Mouse (Mus musculus) kidney, postnatal 0 days (tissue): ENCODE data around the gene Gm49321. TPM values are rescaled to one million over a fixed set of nuclear protein-coding genes. Genes with fewer than 3 reads are reported as not detected.

ENCODE experiments used
- ATAC-seq: fragments of 200-750 bp; cut with Nextera tagmentation; replicated peaks from 2 replicates; pipeline ENCODE4 v1.8.0; 2017; ENCODE audit warnings: low read depth, moderate number of reproducible peaks, moderate TSS enrichment, moderate library complexity; ENCODE audit not compliant: low FRiP score
- DNase-seq: peaks from one replicate; pipeline ENCODE4 v3.0.0-alpha.2; 2016; ENCODE audit warnings: low spot score
- H3K27ac ChIP-seq: fragments of 300-500 bp; sonication (generic); 2 replicates; pipeline ENCODE4 v1.5.1; 2014; ENCODE audit warnings: mild to moderate bottlenecking
- H3K27me3 ChIP-seq: fragments of 300-500 bp; sonication (generic); 2 replicates; pipeline ENCODE4 v1.6.1; 2014; ENCODE audit warnings: low read length, mixed read lengths; ENCODE audit not compliant: insufficient read depth
- H3K36me3 ChIP-seq: fragments of 300-500 bp; sonication (generic); 2 replicates; pipeline ENCODE4 v1.6.1; 2014; ENCODE audit warnings: low read length, mixed read lengths; ENCODE audit not compliant: insufficient read depth
- H3K4me1 ChIP-seq: fragments of 300-500 bp; sonication (generic); replicated peaks from 2 replicates; pipeline ENCODE4 v1.6.1; 2014; ENCODE audit warnings: antibody characterized with exemption, low read length, mixed read lengths; ENCODE audit not compliant: insufficient read depth
- H3K4me2 ChIP-seq: fragments of 300-500 bp; sonication (generic); 2 replicates; pipeline ENCODE4 v1.6.1; 2014; ENCODE audit warnings: mild to moderate bottlenecking, low read length, moderate library complexity, mixed read lengths
- H3K4me3 ChIP-seq: fragments of 300-500 bp; sonication (generic); replicated peaks from 2 replicates; pipeline ENCODE4 v1.5.1; 2014; ENCODE audit warnings: low read depth, low read length
- H3K9ac ChIP-seq: fragments of 300-500 bp; sonication (generic); 2 replicates; pipeline ENCODE4 v1.6.1; 2014; ENCODE audit warnings: low read depth, low read length
- H3K9me3 ChIP-seq: fragments of 300-500 bp; sonication (generic); replicated peaks from 2 replicates; pipeline ENCODE4 v1.6.1; 2016; ENCODE audit warnings: low read length, inconsistent platforms, mixed read lengths
- CTCF ChIP-seq: IDR thresholded peaks from 2 replicates; pipeline ENCODE4 v1.5.1; 2016; ENCODE audit warnings: antibody characterized with exemption, low read depth, mild to moderate bottlenecking, moderate library complexity
- WGBS: fragments of 180-500 bp; shearing (Covaris S2); extraction: QIAGEN DNeasy Blood & Tissue Kit; methylation state at CpG from one replicate; pipeline ENCODE4 v1.1.7; 2014; 5-methylcytosine and 5-hydroxymethylcytosine counted together
- polyA plus RNA-seq: library from polyadenylated mRNA; unstranded; fragments of >200 nt; fragmentation: Nextera tagmentation; extraction: Ambion mirVana; gene quantifications from 2 replicates; pipeline ENCODE4 v1.2.1, GENCODE M21; 2015

The Gm49321 gene
- polyA plus RNA-seq, 1 experiment from 2014 or later, result 8.1 TPM

DNA sequence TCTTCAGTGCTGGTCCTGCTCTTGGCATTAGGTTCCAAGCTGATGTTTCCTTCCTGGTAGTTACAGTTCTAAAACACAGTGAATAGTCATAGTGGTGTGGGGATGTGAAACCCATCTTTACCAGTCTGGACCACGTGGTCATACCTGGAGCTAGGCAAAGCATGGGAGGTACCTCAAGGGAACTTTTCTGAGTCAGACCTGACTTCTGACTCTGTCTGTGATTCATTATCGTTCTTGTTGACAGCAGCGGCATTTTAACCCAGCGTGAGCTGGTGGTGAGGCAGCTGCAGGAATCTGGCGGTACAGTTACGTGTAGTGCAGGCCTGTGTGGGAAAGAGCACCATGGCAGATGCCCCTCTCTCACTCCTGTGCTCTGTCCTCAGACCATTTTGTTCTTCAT, 37.1 kb downstream of the Gm49321 start:
- Histone ChIP-seq H3K9me3 (no peaks in the 10 kb centered on the region), H3K4me2 (no peak overlapping the region), H3K27ac (no peak overlapping the region), H3K9ac (no peak overlapping the region), H3K36me3 (peaks cover 49% of the 10 kb centered on the region), H3K4me3 (no peak overlapping the region), H3K4me1 (no peaks in the 10 kb centered on the region), H3K27me3 (no peaks in the 10 kb centered on the region)
- 95% methylated on average over 6 of the region's 6 CpGs for WGBS
- TF ChIP-seq CTCF, result no peak
- no peak for DNase-seq
- no peak for ATAC-seq

DNA sequence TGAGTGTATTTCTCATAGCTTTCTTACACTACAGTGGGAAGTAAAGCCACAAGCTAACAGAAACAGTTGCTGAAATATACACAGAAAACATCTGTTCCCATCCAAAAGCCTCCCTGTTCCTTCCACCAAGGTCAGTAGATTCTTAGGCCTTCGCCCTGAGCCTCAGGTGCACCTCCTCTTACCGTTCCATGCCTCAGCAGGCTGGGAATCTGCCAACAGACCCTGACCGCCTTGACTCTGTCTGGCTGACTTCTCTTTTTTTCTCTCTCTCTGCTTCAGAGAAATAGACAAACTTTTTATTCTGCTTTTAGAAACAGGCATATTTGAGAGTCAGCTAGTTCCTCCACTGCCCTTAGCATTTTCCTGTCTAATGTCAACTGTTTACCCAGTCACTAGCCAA, 40.7 kb downstream of the Gm49321 start:
- Histone ChIP-seq H3K36me3 (peaks cover 31% of the 10 kb centered on the region; the same call in 1 of the 2 replicates), H3K4me3 (no peak overlapping the region)
- no peak for DNase-seq

GRCm38 (mm10) chr12:73979667-73980066, 42.2 kb downstream of the Gm49321 start:
- TF ChIP-seq CTCF, result no peak
- ATAC-seq, result no peak
- H3K4me1 ChIP-seq, result no peaks in the 10 kb centered on the region
- no peaks in the 10 kb centered on the region for H3K9me3 ChIP-seq
- H3K27me3 ChIP-seq, result no peaks in the 10 kb centered on the region
- 90% methylated on average over 5 of the region's 5 CpGs for WGBS
- peaks cover 30% of the 10 kb centered on the region for H3K36me3 ChIP-seq
- no peak overlapping the region for H3K27ac ChIP-seq
- no peak overlapping the region for H3K4me3 ChIP-seq
- DNase-seq, result no peak
- no peak overlapping the region for H3K9ac ChIP-seq
- no peak overlapping the region for H3K4me2 ChIP-seq

More for the DNA sequence above, 40.7 kb downstream of the Gm49321 start:
- no peaks in the 10 kb centered on the region for H3K9me3 ChIP-seq
- no peaks in the 10 kb centered on the region for H3K4me1 ChIP-seq
- 68% methylated on average over 3 of the region's 3 CpGs for WGBS
- no peaks in the 10 kb centered on the region for H3K27me3 ChIP-seq
- no peak overlapping the region for H3K4me2 ChIP-seq
- TF ChIP-seq CTCF, result no peak
- no peak overlapping the region for H3K9ac ChIP-seq
- H3K27ac ChIP-seq, result no peak overlapping the region
- no peak for ATAC-seq

GRCm38 (mm10) chr12:73982533-73982932, 45.1 kb downstream of the Gm49321 start:
- peaks cover 17% of the 10 kb centered on the region for H3K36me3 ChIP-seq
- DNase-seq (peak; percentile 72), ATAC-seq (peak; percentile 74)
- no peak overlapping the region for H3K4me2 ChIP-seq
- H3K9ac ChIP-seq, result no peak overlapping the region
- no peaks in the 10 kb centered on the region for H3K9me3 ChIP-seq
- no peak overlapping the region for H3K4me3 ChIP-seq
- no peaks in the 10 kb centered on the region for H3K4me1 ChIP-seq
- no peak overlapping the region for H3K27ac ChIP-seq
- H3K27me3 ChIP-seq, result no peaks in the 10 kb centered on the region
- 44% methylated on average over 14 of the region's 14 CpGs for WGBS
- TF ChIP-seq CTCF, result no peak

DNA sequence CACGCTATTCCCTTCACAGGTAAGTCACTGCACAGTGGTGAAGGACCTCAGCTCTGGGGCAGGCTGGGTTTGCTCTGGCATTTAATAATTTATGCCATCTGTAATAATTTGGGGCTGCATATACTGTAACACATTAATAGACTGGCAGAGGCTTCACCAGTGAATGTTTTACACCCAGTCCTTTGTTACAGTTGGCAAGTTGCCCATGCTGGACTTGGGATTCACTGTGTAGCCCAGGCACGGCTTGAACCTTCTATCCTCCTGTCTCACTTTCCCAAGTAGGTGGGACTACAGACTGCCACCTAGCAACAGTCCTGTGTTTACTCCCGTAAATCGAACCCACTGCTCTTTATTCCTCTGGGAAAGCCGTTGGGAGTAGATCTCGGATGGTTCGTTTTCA, 48.8 kb downstream of the Gm49321 start:
- H3K4me3 ChIP-seq, result no peak overlapping the region
- H3K9ac ChIP-seq, result no peak overlapping the region
- no peak for TF ChIP-seq CTCF
- H3K27me3 ChIP-seq, result no peaks in the 10 kb centered on the region
- H3K36me3 ChIP-seq, result peaks cover 11% of the 10 kb centered on the region; the same call in 1 of the 2 replicates
- no peak overlapping the region for H3K4me2 ChIP-seq
- no peaks in the 10 kb centered on the region for H3K9me3 ChIP-seq
- H3K4me1 ChIP-seq, result no peaks in the 10 kb centered on the region
- ATAC-seq (peak; percentile 70), DNase-seq (no peak)
- 74% methylated on average over 7 of the region's 7 CpGs for WGBS
- no peak overlapping the region for H3K27ac ChIP-seq

- Histone ChIP-seq H3K27ac (no peak overlapping the region), H3K9ac (no peak overlapping the region), H3K4me1 (no peaks in the 10 kb centered on the region), H3K27me3 (no peaks in the 10 kb centered on the region), H3K4me2 (no peak overlapping the region), H3K36me3 (peaks cover 8% of the 10 kb centered on the region; the same call in 1 of the 2 replicates), H3K4me3 (no peak overlapping the region), H3K9me3 (no peaks in the 10 kb centered on the region)
- no peak for ATAC-seq
- WGBS, result 75% methylated on average over 4 of the region's 4 CpGs
- DNase-seq, result no peak
- no peak for TF ChIP-seq CTCF
These were observed 51.0 kb downstream of the Gm49321 start for GRCm38 (mm10) chr12:73988393-73989008.

- no peak for ATAC-seq
- Histone ChIP-seq H3K27me3 (no peaks in the 10 kb centered on the region), H3K36me3 (peaks cover 5% of the 10 kb centered on the region; the same call in 1 of the 2 replicates), H3K4me2 (no peak overlapping the region), H3K9ac (no peak overlapping the region), H3K27ac (no peak overlapping the region), H3K4me1 (no peaks in the 10 kb centered on the region), H3K9me3 (no peaks in the 10 kb centered on the region), H3K4me3 (no peak overlapping the region)
- peak; percentile 72 for TF ChIP-seq CTCF
- peak; percentile 33 for DNase-seq
These were observed 52.1 kb downstream of the Gm49321 start for GRCm38 (mm10) chr12:73989594-73989993.
